Mouse (Mus musculus): ENCODE data around the gene Cox5a. TPM values are rescaled to one million over a fixed set of nuclear protein-coding genes. Genes with fewer than 3 reads are reported as not detected.

Cox5a gene
- polyA plus RNA-seq, 1 experiment from 2014 or later, result 266 TPM

- Histone ChIP-seq H3K36me3 (ENCODE audit: control insufficient read depth, insufficient read depth) (no peaks in the 10 kb centered on the region), H3K27ac (ENCODE audit: low read length) (no peak overlapping the region), H3K4me3 (ENCODE audit: low read depth, low read length) (no peak overlapping the region)
Measured at GRCm38 (mm10) chr9:57553119-57553518, 32.0 kb downstream of the Cox5a start.

GRCm38 (mm10) chr9:57554753-57555152, 33.7 kb downstream of the Cox5a start:
- H3K4me3 ChIP-seq (ENCODE audit: low read depth, low read length), result no peak overlapping the region
- no peaks in the 10 kb centered on the region for H3K36me3 ChIP-seq (ENCODE audit: control insufficient read depth, insufficient read depth)
- H3K4me2 ChIP-seq (ENCODE audit: low read depth, low read length), result no peak overlapping the region
- 67% methylated on average over 3 of the region's 3 CpGs for WGBS (ENCODE audit: insufficient replicate concordance)
- H3K9me3 ChIP-seq (replicated peaks; ENCODE audit: control insufficient read depth, low read length), result no peaks in the 10 kb centered on the region
- H3K9ac ChIP-seq (ENCODE audit: low read depth, low read length), result no peak overlapping the region
- H3K4me1 ChIP-seq (ENCODE audit: control insufficient read depth, low read depth, low read length), result peaks cover 5% of the 10 kb centered on the region
- no peak overlapping the region for H3K27ac ChIP-seq (ENCODE audit: low read length)
- ATAC-seq (ENCODE audit: low read depth), result no peak
- no peaks in the 10 kb centered on the region for H3K27me3 ChIP-seq (ENCODE audit: control insufficient read depth, insufficient read depth, low read depth, low read length)

More at GRCm38 (mm10) chr9:57553119-57553518, 32.0 kb downstream of the Cox5a start:
- Histone ChIP-seq H3K4me1 (ENCODE audit: control insufficient read depth, low read depth, low read length) (peaks cover 5% of the 10 kb centered on the region), H3K27me3 (ENCODE audit: control insufficient read depth, insufficient read depth, low read depth, low read length) (no peaks in the 10 kb centered on the region), H3K9ac (ENCODE audit: low read depth, low read length) (no peak overlapping the region), H3K4me2 (ENCODE audit: low read depth, low read length) (no peak overlapping the region), H3K9me3 (replicated peaks; ENCODE audit: control insufficient read depth, low read length) (no peaks in the 10 kb centered on the region)
- 75% methylated on average over 11 of the region's 11 CpGs for WGBS (ENCODE audit: insufficient replicate concordance)
- ATAC-seq (ENCODE audit: low read depth), result no peak

- Histone ChIP-seq H3K9me3 (replicated peaks; ENCODE audit: control insufficient read depth, low read length) (no peaks in the 10 kb centered on the region), H3K27ac (ENCODE audit: low read length) (no peak overlapping the region), H3K4me1 (ENCODE audit: control insufficient read depth, low read depth, low read length) (peaks cover 15% of the 10 kb centered on the region), H3K9ac (ENCODE audit: low read depth, low read length) (no peak overlapping the region), H3K27me3 (ENCODE audit: control insufficient read depth, insufficient read depth, low read depth, low read length) (no peaks in the 10 kb centered on the region), H3K4me2 (ENCODE audit: low read depth, low read length) (no peak overlapping the region), H3K36me3 (ENCODE audit: control insufficient read depth, insufficient read depth) (no peaks in the 10 kb centered on the region), H3K4me3 (ENCODE audit: low read depth, low read length) (no peak overlapping the region)
- no peak for ATAC-seq (ENCODE audit: low read depth)
- WGBS (ENCODE audit: insufficient replicate concordance), result 58% methylated on average over 3 of the region's 3 CpGs
Measured at GRCm38 (mm10) chr9:57557215-57557614, 36.1 kb downstream of the Cox5a start.

DNA sequence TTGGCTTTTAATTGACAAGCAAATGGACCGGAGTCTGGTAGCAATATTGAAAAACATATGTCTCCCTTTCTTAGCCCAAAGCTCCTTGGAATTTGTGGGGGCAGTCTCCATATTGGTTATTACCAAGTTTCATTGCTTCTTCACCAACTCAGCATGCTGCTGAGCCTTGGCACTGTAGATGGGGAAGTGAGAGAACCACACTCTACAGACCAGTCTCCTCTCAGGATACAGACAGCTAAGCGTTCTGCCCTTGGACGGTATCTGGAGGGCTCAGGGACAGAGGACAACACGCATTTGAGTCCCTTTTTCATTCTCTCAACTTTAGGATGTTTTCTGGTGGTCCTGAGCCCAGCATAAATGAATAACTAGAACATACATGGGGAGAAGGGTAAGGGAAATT, 37.6 kb downstream of the Cox5a start:
- WGBS (ENCODE audit: insufficient replicate concordance), result 61% methylated on average over 4 of the region's 4 CpGs
- H3K4me2 ChIP-seq (ENCODE audit: low read depth, low read length), result no peak overlapping the region
- H3K27ac ChIP-seq (ENCODE audit: low read length), result no peak overlapping the region
- no peak for ATAC-seq (ENCODE audit: low read depth)
- H3K27me3 ChIP-seq (ENCODE audit: control insufficient read depth, insufficient read depth, low read depth, low read length), result no peaks in the 10 kb centered on the region
- H3K4me3 ChIP-seq (ENCODE audit: low read depth, low read length), result no peak overlapping the region
- peaks cover 15% of the 10 kb centered on the region for H3K4me1 ChIP-seq (ENCODE audit: control insufficient read depth, low read depth, low read length)
- H3K9ac ChIP-seq (ENCODE audit: low read depth, low read length), result no peak overlapping the region
- H3K36me3 ChIP-seq (ENCODE audit: control insufficient read depth, insufficient read depth), result no peaks in the 10 kb centered on the region
- H3K9me3 ChIP-seq (replicated peaks; ENCODE audit: control insufficient read depth, low read length), result no peaks in the 10 kb centered on the region

DNA sequence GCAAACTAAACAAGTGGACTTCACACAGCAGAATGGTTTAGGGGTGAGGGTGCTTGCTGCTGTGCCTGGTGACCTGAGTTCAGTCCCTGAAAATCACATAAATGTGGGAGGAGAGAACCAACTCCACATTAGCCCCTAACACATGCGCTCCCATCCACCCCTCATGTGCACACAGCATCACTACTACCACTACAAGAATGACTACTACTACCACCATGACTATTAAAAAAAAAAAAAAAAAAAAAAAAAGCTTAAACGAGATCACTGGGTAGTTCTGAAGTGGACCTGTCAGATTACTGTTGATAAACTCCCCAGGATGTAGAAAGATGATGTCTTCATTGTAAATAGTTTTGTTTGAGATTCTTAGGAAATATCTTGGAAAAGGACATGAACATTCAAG, 38.5 kb downstream of the Cox5a start:
- Histone ChIP-seq H3K36me3 (ENCODE audit: control insufficient read depth, insufficient read depth) (no peaks in the 10 kb centered on the region), H3K27me3 (ENCODE audit: control insufficient read depth, insufficient read depth, low read depth, low read length) (no peaks in the 10 kb centered on the region), H3K9me3 (replicated peaks; ENCODE audit: control insufficient read depth, low read length) (no peaks in the 10 kb centered on the region), H3K9ac (ENCODE audit: low read depth, low read length) (no peak overlapping the region), H3K4me2 (ENCODE audit: low read depth, low read length) (no peak overlapping the region), H3K4me1 (ENCODE audit: control insufficient read depth, low read depth, low read length) (peaks cover 15% of the 10 kb centered on the region), H3K27ac (ENCODE audit: low read length) (no peak overlapping the region), H3K4me3 (ENCODE audit: low read depth, low read length) (no peak overlapping the region)
- 59% methylated on average over 2 of the region's 2 CpGs for WGBS (ENCODE audit: insufficient replicate concordance)
- ATAC-seq (ENCODE audit: low read depth), result no peak

DNA sequence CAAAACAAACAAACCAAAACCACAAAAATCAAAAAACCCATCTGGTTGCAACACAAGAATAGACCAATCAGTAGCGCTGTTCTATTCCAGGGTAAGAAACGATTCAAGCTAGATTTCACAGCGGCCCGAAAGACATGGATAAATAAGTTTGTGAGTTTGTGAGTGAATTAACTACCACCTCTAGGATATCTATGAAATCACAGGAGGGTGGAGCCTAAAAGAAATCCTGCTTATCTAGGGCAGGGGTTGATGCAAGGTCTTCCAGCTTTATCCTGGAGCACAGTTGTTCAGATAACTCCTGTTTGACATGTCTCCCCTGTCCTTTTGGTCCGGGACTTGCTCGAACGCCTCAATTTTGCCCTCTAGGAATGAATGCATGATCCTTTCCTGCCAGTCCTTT, 39.2 kb downstream of the Cox5a start:
- Histone ChIP-seq H3K36me3 (ENCODE audit: control insufficient read depth, insufficient read depth) (no peaks in the 10 kb centered on the region), H3K27ac (ENCODE audit: low read length) (no peak overlapping the region), H3K4me2 (ENCODE audit: low read depth, low read length) (peak overlapping the region; percentile 85), H3K4me1 (ENCODE audit: control insufficient read depth, low read depth, low read length) (peaks cover 16% of the 10 kb centered on the region), H3K9me3 (replicated peaks; ENCODE audit: control insufficient read depth, low read length) (no peaks in the 10 kb centered on the region), H3K9ac (ENCODE audit: low read depth, low read length) (peak overlapping the region; percentile 35; the same call in 1 of the 2 replicates), H3K27me3 (ENCODE audit: control insufficient read depth, insufficient read depth, low read depth, low read length) (no peaks in the 10 kb centered on the region), H3K4me3 (ENCODE audit: low read depth, low read length) (peak overlapping the region; percentile 84)
- no peak for ATAC-seq (ENCODE audit: low read depth)
- WGBS (ENCODE audit: insufficient replicate concordance), result 20% methylated on average over 7 of the region's 7 CpGs

GRCm38 (mm10) chr9:57560861-57561710, 40.0 kb downstream of the Cox5a start, which contains the start of gene Scamp2:
Gene Scamp2 (plus strand): TSS chr9:57560943.
- H3K4me1 ChIP-seq (ENCODE audit: control insufficient read depth, low read depth, low read length), result peaks cover 18% of the 10 kb centered on the region
- H3K4me2 ChIP-seq (ENCODE audit: low read depth, low read length), result peak within 1 kb of the TSS; percentile 85
- peak within 1 kb of the TSS; percentile 83 for H3K9ac ChIP-seq (ENCODE audit: low read depth, low read length)
- H3K36me3 ChIP-seq (ENCODE audit: control insufficient read depth, insufficient read depth), result no peaks in the 10 kb centered on the region
- ATAC-seq (ENCODE audit: low read depth), result peak; percentile 99
- WGBS (ENCODE audit: insufficient replicate concordance), result under 1% methylated on average over 37 of the region's 37 CpGs
- peak within 1 kb of the TSS; percentile 80 for H3K27ac ChIP-seq (ENCODE audit: low read length)
- H3K27me3 ChIP-seq (ENCODE audit: control insufficient read depth, insufficient read depth, low read depth, low read length), result no peaks in the 10 kb centered on the region
- peak within 1 kb of the TSS; percentile 84 for H3K4me3 ChIP-seq (ENCODE audit: low read depth, low read length)
- H3K9me3 ChIP-seq (replicated peaks; ENCODE audit: control insufficient read depth, low read length), result no peaks in the 10 kb centered on the region

GRCm38 (mm10) chr9:57561711-57562099, 40.6 kb downstream of the Cox5a start:
- Histone ChIP-seq H3K4me1 (ENCODE audit: control insufficient read depth, low read depth, low read length) (peaks cover 18% of the 10 kb centered on the region), H3K27me3 (ENCODE audit: control insufficient read depth, insufficient read depth, low read depth, low read length) (no peaks in the 10 kb centered on the region), H3K4me3 (ENCODE audit: low read depth, low read length) (peak overlapping the region; percentile 84), H3K9ac (ENCODE audit: low read depth, low read length) (peak overlapping the region; percentile 83), H3K4me2 (ENCODE audit: low read depth, low read length) (peak overlapping the region; percentile 85), H3K27ac (ENCODE audit: low read length) (peak overlapping the region; percentile 80), H3K9me3 (replicated peaks; ENCODE audit: control insufficient read depth, low read length) (no peaks in the 10 kb centered on the region), H3K36me3 (ENCODE audit: control insufficient read depth, insufficient read depth) (no peaks in the 10 kb centered on the region)
- 43% methylated on average over 13 of the region's 13 CpGs for WGBS (ENCODE audit: insufficient replicate concordance)
- no peak for ATAC-seq (ENCODE audit: low read depth)

DNA sequence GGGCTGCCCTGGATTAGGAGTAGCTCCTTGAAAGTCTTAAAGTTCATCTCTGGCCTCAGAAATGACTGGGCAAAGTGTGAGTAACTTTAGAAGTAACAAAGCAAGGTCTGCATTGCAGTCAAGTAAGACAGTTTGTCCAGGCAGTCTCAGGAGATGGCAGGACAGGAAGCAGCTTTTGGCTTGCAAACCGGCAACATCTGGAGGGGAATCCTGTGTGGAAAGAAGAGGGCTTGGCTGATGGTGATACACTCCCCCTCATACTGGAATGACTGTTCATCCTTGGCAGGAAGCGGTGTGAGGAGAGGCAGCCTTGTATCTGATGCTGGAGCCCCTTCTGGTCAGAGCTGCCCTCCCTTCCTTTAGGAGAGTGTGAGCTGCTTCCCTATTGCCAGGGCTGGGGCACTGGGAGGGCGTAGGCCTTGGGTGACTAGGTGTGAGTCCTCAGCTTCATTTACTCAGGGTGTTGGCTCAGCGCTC, 41.9 kb downstream of the Cox5a start:
- Histone ChIP-seq H3K9me3 (replicated peaks; ENCODE audit: control insufficient read depth, low read length) (no peaks in the 10 kb centered on the region), H3K4me1 (ENCODE audit: control insufficient read depth, low read depth, low read length) (peaks cover 18% of the 10 kb centered on the region), H3K4me2 (ENCODE audit: low read depth, low read length) (peak overlapping the region; percentile 3; the same call in 1 of the 2 replicates), H3K27ac (ENCODE audit: low read length) (no peak overlapping the region), H3K9ac (ENCODE audit: low read depth, low read length) (no peak overlapping the region), H3K36me3 (ENCODE audit: control insufficient read depth, insufficient read depth) (no peaks in the 10 kb centered on the region), H3K4me3 (ENCODE audit: low read depth, low read length) (no peak overlapping the region), H3K27me3 (ENCODE audit: control insufficient read depth, insufficient read depth, low read depth, low read length) (no peaks in the 10 kb centered on the region)
- WGBS (ENCODE audit: insufficient replicate concordance), result 41% methylated on average over 4 of the region's 4 CpGs
- no peak for ATAC-seq (ENCODE audit: low read depth)

Data from liver, embryonic 16.5 days (tissue).